Mouse (Mus musculus) CD4-positive, CD25-positive, alpha-beta regulatory T cell, adult 2 months (primary cell): Measurements from ENCODE around the gene Elf2.

Experiments
- DNase-seq: peaks from one replicate; pipeline ENCODE4 v3.0.0-alpha.2; 2012; ENCODE audit warnings: low read depth, low spot score

Elf2 gene

GRCm38 (mm10) chr3:51284375-51284774 lies 56.1 kb downstream of the Elf2 start:
- DNase-seq = no peak

GRCm38 (mm10) chr3:51281727-51282126 lies 58.7 kb downstream of the Elf2 start:
- no peak for DNase-seq

GRCm38 (mm10) chr3:51278433-51278832 lies 62.0 kb downstream of the Elf2 start:
- no peak for DNase-seq

- DNase-seq = peak; percentile 92
Measured at GRCm38 (mm10) chr3:51277201-51278150, 63.0 kb downstream of the Elf2 start.

- DNase-seq = peak; percentile 73
Measured at GRCm38 (mm10) chr3:51276421-51277111, 63.9 kb downstream of the Elf2 start.

- peak; percentile 98 for DNase-seq
Measured at GRCm38 (mm10) chr3:51275956-51276398, 64.5 kb downstream of the Elf2 start.

GRCm38 (mm10) chr3:51270069-51270817 lies 70.2 kb downstream of the Elf2 start:
- peak; percentile 62 for DNase-seq

GRCm38 (mm10) chr3:51268434-51268833 lies 72.0 kb downstream of the Elf2 start:
- no peak for DNase-seq

GRCm38 (mm10) chr3:51262942-51263341 lies 77.5 kb downstream of the Elf2 start:
- no peak for DNase-seq

GRCm38 (mm10) chr3:51258070-51258469 lies 82.4 kb downstream of the Elf2 start:
- no peak for DNase-seq

- no peak for DNase-seq
Measured at GRCm38 (mm10) chr3:51256450-51256849, 84.0 kb downstream of the Elf2 start.

- no peak for DNase-seq
Measured at GRCm38 (mm10) chr3:51254784-51255183, 85.7 kb downstream of the Elf2 start.

GRCm38 (mm10) chr3:51252689-51253402 lies 87.6 kb downstream of the Elf2 start:
- DNase-seq = no peak

GRCm38 (mm10) chr3:51252223-51252622 lies 88.2 kb downstream of the Elf2 start:
- DNase-seq = no peak

- DNase-seq = no peak
Measured at GRCm38 (mm10) chr3:51251057-51251456, 89.4 kb downstream of the Elf2 start.

GRCm38 (mm10) chr3:51249866-51250265 lies 90.6 kb downstream of the Elf2 start:
- no peak for DNase-seq

GRCm38 (mm10) chr3:51249460-51249859 lies 91.0 kb downstream of the Elf2 start:
- no peak for DNase-seq

GRCm38 (mm10) chr3:51248600-51248999 lies 91.9 kb downstream of the Elf2 start:
- DNase-seq = no peak

- DNase-seq = no peak
Measured at GRCm38 (mm10) chr3:51247704-51248103, 92.8 kb downstream of the Elf2 start.

- DNase-seq = no peak
Measured at GRCm38 (mm10) chr3:51239541-51239940, 100.9 kb downstream of the Elf2 start.

GRCm38 (mm10) chr3:51238515-51238914 lies 101.9 kb downstream of the Elf2 start:
- DNase-seq = no peak
